Mouse (Mus musculus) liver, embryonic 14.5 days (tissue): ENCODE results near the gene Grpel1.

Experiments
- CTCF ChIP-seq: IDR thresholded peaks from 2 replicates; pipeline ENCODE4 v1.5.1; 2016; ENCODE audit warnings: antibody characterized with exemption, low read depth, control low read depth
- EP300 ChIP-seq: IDR thresholded peaks from 2 replicates; pipeline ENCODE4 v1.6.1; 2016; ENCODE audit warnings: antibody characterized with exemption, low read depth

GRCm38 (mm10) chr5:36460712-36461111 is 4.1 kb upstream of the Grpel1 start:
- TF ChIP-seq EP300 (no peak), CTCF (no peak)
